Mouse (Mus musculus) thymus, adult 2 months (tissue): ENCODE data around the gene Cacfd1.

Source experiments
- CTCF ChIP-seq: fragments of 200-500 bp; IDR thresholded peaks from 2 replicates; pipeline ENCODE4 v1.5.1; 2012; ENCODE audit warnings: mild to moderate bottlenecking, control low read depth, low read length, moderate library complexity, borderline replicate concordance; ENCODE audit not compliant: control insufficient read depth, poor library complexity, insufficient read depth; ENCODE audit errors: extremely low read depth
- POLR2A ChIP-seq: fragments of 200-500 bp; IDR thresholded peaks from 2 replicates; pipeline ENCODE4 v1.6.1; 2012; ENCODE audit warnings: mild to moderate bottlenecking, low read length, control low read depth, moderate library complexity; ENCODE audit not compliant: control insufficient read depth, poor library complexity, insufficient read depth; ENCODE audit errors: extremely low read depth

GRCm38 (mm10) chr2:26984179-26984578 lies 25.5 kb upstream of the Cacfd1 start:
- TF ChIP-seq CTCF: no peak
- TF ChIP-seq POLR2A: no peak
